Mouse (Mus musculus) CH12.LX (cell line): ENCODE results near the gene 3110021N24Rik.
"Not testable (repeated sequence)": the region's sequence is repeated elsewhere in the genome, so short reads cannot be mapped to it uniquely, and the experiment has no call there.

Experiments
- CTCF ChIP-seq, 2 experiments: IDR thresholded peaks in 1 of 2; conservative IDR thresholded peaks in 1 of 2; 2 replicates each; pipeline ENCODE4 v1.5.1; 2011 to 2012; ENCODE audit warnings: low read depth in 2 of 2, low read length in 2 of 2, improper control_type of control experiment in 1 of 2, inconsistent platforms in 1 of 2, mild to moderate bottlenecking in 1 of 2, moderate library complexity in 1 of 2
- EP300 ChIP-seq: IDR thresholded peaks from 2 replicates; pipeline ENCODE4 v1.6.1; 2011; ENCODE audit warnings: low read length, improper control_type of control experiment
- GABPA ChIP-seq: IDR thresholded peaks from 2 replicates; pipeline ENCODE4 v1.6.1; 2012; ENCODE audit warnings: low read depth, low read length, improper control_type of control experiment, inconsistent platforms; ENCODE audit not compliant: insufficient replicate concordance
- HCFC1 ChIP-seq: IDR thresholded peaks from 2 replicates; pipeline ENCODE4 v1.6.1; 2012; ENCODE audit warnings: low read depth, mild to moderate bottlenecking, inconsistent platforms, low read length, improper control_type of control experiment
- KAT2A ChIP-seq: IDR thresholded peaks from 2 replicates; pipeline ENCODE4 v1.6.1; 2012; ENCODE audit warnings: low read length, improper control_type of control experiment, inconsistent platforms; ENCODE audit not compliant: insufficient replicate concordance
- MXI1 ChIP-seq: IDR thresholded peaks from 2 replicates; pipeline ENCODE4 v1.6.1; 2011; ENCODE audit warnings: mild to moderate bottlenecking, low read depth, low read length, improper control_type of control experiment
- POLR2A ChIP-seq: IDR thresholded peaks from 2 replicates; pipeline ENCODE4 v1.6.1; 2011; ENCODE audit warnings: low read depth, mild to moderate bottlenecking, improper control_type of control experiment, low read length
- TBP ChIP-seq: conservative IDR thresholded peaks from 2 replicates; pipeline ENCODE4 v1.6.1; 2011; ENCODE audit warnings: low read depth, low read length, improper control_type of control experiment
- USF1 ChIP-seq: IDR thresholded peaks from 2 replicates; pipeline ENCODE4 v1.6.1; 2014; ENCODE audit warnings: low read depth, mild to moderate bottlenecking, inconsistent platforms, low read length, improper control_type of control experiment

- TF ChIP-seq TBP; EP300; CTCF (conservative IDR thresholded peaks at IDR 0.05 in 1 of 2, IDR thresholded peaks at IDR 0.05 in 1 of 2; ENCODE audit: low read depth in 2 of 2, low read length in 2 of 2); POLR2A; GABPA; KAT2A; HCFC1; USF1; MXI1: not testable (repeated sequence)
Observed at GRCm38 (mm10) chr4:108687098-108687497, 32.4 kb upstream of the 3110021N24Rik start.
